Mouse (Mus musculus) urinary bladder, postnatal 36 days (tissue): Measurements from ENCODE around the gene Mkln1.
"Not testable (repeated sequence)": the region's sequence is repeated elsewhere in the genome, so short reads cannot be mapped to it uniquely, and the experiment has no call there.

Source experiments
- DNase-seq, 2 experiments: peaks; one replicate each; pipeline ENCODE4 v3.0.0; 2022; ENCODE audit warnings: low spot score in 2 of 2, mixed read lengths in 1 of 2

Gene Mkln1

DNA sequence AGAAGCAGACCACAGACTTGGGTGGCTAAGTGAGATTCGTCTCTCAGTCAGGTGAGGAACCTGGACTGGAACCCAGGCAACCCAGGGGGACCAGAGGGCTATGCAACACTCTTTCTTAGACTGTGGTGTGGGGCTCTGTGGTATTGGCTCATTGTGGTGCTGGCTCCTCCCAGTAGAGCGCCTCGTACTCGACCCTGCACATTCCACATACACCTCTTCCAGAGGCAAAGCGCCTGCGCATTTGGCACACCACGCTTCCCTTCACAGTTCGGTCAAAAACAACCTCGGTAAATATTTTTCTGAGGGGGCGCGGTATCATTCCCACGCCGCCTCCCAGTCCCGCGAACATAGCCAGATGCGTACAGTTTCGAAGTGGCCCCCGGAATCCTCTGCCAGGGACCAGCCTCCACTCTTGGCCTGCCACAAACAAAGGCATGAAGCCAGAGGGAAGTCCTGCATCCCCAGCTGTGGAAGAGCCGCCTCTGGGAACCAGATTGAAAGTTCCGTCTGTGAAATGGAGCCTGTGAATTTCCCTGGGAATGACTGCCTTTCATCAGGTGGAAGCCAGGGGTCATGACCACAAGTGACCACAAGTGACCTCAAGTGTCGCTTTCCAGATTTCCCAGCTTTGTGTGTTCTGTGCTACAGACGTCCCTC, 152.5 kb downstream of the Mkln1 start:
- peak in 1 of 2 experiments; percentile 24 for DNase-seq

DNA sequence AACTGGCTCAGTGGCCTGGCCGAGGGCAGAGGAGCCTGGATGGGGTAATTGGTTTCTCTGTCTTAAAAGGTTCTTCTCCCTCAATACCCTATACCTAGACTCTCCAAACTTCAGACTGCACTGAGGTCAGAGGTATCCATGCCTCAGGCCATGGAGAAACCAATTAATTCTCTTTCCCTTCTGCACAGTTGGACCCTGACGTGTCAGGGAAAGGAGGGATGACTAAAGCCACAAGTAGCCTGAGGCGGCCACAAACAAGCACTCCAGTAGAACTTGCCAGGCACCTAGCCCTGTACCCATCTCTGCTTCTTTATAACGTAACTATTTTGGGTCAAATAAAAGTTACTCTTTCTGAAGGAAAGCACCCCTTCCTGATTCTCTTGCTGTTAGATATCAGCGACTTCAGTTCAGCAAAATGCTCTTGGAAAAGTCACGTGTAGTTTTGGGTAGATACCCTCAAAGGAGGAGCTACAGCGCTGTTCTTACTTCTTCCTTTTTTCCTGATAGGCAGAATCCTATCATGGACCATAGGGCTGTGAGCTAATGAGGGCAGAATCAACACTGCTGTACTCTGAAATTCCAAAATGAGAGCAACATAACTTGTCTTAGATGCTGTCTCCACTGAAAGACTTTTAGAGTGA, 158.0 kb downstream of the Mkln1 start:
- no peak for DNase-seq

DNA sequence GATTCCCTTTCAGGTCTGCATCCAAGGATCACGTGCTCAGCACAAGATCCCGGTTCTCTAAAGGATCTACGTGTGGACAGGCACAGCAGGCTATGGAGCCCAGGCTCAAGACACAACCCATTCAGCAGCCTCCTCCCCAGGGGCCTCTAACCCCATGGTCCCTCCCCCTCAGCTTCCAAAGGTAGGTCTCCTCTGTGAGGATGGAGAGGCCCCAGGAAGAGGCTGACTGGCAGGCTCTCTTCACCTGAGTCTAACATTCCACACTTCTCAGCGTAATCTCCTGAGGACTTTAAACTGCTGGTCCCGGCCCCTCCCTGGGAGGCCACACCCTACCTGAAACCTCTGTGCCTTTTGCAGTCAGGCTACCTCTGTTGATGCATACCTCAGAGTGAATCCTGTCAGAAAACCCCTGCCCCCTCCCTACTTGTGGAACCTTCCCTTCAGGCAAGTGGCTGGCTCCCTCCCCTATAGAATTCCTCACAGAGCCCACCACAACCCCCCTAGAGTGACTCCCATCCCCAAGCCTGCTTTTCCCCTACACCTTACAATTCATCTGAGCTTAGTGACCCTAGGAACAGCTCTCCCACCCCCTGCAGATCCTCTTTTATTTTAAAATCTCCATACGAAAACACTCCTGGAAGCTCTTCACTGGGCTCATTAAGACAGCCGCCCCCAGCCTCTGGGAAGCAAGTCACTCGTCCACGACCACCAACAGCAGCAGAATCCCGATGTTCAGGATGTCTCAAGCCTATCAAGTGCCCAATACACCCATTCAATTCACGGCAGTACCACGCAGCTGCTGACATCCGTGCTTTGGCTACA, 161.8 kb downstream of the Mkln1 start:
- DNase-seq = no peak

DNA sequence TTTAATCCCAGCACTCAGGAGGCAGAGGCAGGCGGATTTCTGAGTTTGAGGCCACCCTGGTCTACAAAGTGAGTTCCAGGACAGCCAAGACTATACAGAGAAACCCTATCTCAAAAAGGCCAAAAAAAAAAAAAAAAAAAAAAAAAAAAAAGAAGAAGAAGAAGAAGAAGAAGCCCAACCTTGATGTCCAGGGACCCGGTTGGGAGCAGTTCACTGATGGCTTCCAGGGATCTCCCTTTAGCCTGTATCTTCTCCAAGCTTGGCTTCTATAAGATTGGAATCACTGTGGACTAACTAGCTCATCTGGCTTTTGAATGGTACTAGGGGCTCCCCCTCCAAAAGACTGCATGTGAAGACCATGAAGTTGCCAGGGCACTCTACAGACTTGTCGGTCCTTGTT, 163.4 kb downstream of the Mkln1 start:
- not testable (repeated sequence) for DNase-seq

DNA sequence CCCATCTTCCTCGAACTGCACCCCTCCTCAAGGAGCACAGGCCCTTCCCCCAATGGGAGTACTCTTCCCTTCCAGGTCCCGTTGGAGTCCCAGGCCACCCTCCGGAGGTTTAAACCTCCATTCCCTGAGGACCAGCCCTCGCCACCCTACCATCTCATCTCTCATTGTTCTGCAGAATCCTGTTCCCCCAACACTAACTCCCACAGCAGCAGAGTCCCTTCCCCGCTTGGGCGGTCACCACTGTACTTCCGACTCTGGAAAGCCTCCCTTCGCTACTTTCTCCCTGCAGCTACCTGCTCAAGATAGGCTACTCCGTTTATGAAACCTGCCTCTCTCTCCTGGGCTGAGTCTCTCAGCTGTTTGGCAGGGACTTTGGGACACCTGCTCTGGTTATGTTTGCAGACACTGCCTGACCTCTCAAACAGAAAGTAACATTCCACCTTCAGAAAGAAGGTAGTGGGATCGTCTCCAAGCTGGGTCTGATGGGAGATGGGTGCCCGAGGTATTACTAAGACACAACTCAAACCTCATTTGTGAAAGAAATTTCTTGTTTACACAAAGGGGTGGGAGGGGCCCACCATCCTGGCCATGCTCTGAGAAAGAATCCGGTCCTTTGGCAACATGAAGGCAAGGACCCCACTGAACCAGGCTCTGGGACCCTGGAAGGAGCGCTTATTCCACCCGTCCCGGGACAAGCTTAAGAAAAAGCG, 164.0 kb downstream of the Mkln1 start:
- DNase-seq = no peak

DNA sequence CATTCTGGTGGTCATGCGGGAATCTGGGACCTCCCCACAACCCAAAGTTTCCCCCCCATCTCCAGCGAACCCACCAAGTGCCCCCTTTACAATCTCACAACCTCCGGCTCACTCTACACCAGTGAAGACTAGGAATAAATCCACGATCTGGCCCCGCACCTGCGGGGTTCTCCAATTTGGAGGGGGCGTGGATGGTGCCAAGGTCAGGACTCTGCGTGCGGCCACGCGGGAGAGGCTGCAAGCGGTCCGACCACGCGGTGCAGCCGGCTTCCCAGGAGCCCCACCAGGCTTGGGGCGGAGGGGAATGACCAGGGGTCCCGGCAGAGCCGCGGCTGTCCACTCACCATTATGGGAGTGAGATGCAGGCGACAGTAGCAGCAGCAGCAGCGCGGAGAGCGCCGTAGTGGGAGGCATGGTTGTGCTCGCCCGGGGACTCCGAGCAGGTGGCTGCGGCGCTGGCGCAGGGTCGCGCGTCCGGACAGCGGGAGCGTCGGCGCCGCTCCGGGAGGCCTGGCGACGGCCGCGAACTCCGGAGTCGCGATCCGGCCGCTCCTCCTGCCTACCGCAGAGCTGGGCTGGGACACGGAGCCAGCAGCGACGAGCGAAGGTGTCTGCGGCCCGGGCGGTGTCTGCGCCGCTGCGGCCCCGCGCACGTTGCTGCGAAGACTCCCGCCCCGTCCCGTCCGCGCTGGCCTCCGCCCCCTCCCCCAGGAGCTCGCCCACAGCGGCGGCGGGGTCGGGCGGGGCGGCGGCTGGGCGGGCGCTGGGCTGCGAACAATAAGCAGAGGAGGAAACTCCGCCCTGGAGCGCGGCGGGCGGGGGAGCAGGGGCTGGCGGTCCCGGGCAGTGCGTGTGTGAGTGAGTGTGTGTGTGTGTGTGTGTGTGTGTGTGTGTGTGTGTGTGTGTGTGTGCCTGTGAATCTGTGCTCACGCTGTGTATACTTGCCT, 165.0 kb downstream of the Mkln1 start, which contains the start of gene Podxl:
Podxl (minus strand) TSS at position 747 of the 947 bp plus-strand sequence.
- peak; percentile 37 to 70 for DNase-seq

DNA sequence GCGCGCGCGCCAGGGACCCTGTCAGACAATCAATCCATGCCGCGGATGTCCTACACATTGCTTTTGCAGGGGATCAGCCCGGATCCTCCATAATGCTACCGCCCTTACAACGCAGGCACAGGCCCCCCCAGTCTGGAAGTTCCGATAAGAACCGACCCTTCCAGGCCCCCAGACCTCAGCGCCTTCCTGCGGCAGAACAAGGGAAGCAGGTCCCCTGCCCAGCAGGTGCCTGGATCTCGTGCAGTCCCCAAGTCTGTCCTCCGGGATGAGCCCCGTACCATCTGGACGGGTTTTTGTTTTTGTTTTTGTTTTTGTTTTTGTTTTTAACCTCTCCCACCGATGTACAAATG, 165.6 kb downstream of the Mkln1 start:
- no peak for DNase-seq

DNA sequence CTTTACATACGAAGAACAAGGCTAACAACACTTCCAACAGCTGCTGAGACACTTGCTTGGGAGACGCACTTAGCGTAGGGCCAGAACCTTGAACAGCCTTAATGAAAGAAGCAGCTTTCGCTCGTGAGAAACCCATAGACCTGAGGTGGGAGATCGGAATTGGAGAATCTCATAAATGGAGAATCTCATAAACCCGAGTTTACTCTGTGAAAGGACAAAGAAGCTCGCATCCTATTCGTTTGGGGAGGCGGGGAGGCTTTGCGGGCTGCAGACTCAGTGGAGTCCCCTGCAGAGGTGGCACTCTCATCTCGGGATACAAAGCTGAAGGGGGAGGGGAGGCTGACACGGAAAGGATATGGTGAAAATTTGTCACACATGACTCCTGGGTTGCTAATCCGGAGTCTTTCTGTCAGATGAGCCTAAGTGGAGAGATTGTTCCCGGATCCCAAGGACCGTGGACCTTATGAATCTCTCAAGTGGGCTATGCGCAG, 166.4 kb downstream of the Mkln1 start:
- DNase-seq = no peak
